Mouse (Mus musculus): ENCODE measurements around the gene Abhd16a. TPM values are rescaled to one million over a fixed set of nuclear protein-coding genes. Genes with fewer than 3 reads are reported as not detected.
A peak's percentile ranks its signal among the peaks of the same experiment; 100 is the strongest.

The Abhd16a gene
- polyA plus RNA-seq, 1 experiment from 2014 or later = 69.8 TPM

GRCm38 (mm10) chr17:35051156-35052086, 37.6 kb upstream of the Abhd16a start:
- WGBS = under 1% methylated on average over 21 of the region's 21 CpGs
- H3K4me3 ChIP-seq = peak overlapping the region; percentile 80
- H3K36me3 ChIP-seq = peaks cover 45% of the 10 kb centered on the region
- peaks cover 58% of the 10 kb centered on the region for H3K4me1 ChIP-seq
- H3K27ac ChIP-seq = peak overlapping the region; percentile 98
- DNase-seq (ENCODE audit: low spot score) = peak; percentile 95
- H3K27me3 ChIP-seq (ENCODE audit: insufficient read depth, poor library complexity, severe bottlenecking) = no peaks in the 10 kb centered on the region
- H3K9me3 ChIP-seq = no peaks in the 10 kb centered on the region

- peaks cover 51% of the 10 kb centered on the region for H3K4me1 ChIP-seq
- H3K27me3 ChIP-seq (ENCODE audit: insufficient read depth, poor library complexity, severe bottlenecking) = no peaks in the 10 kb centered on the region
- H3K36me3 ChIP-seq = peaks cover 53% of the 10 kb centered on the region
- H3K27ac ChIP-seq = peak overlapping the region; percentile 98
- H3K4me3 ChIP-seq = peak overlapping the region; percentile 80
- WGBS = 69% methylated on average over 12 of the region's 12 CpGs
- no peaks in the 10 kb centered on the region for H3K9me3 ChIP-seq
- DNase-seq (ENCODE audit: low spot score) = no peak
Observed at GRCm38 (mm10) chr17:35052271-35052798, 36.7 kb upstream of the Abhd16a start.

DNA sequence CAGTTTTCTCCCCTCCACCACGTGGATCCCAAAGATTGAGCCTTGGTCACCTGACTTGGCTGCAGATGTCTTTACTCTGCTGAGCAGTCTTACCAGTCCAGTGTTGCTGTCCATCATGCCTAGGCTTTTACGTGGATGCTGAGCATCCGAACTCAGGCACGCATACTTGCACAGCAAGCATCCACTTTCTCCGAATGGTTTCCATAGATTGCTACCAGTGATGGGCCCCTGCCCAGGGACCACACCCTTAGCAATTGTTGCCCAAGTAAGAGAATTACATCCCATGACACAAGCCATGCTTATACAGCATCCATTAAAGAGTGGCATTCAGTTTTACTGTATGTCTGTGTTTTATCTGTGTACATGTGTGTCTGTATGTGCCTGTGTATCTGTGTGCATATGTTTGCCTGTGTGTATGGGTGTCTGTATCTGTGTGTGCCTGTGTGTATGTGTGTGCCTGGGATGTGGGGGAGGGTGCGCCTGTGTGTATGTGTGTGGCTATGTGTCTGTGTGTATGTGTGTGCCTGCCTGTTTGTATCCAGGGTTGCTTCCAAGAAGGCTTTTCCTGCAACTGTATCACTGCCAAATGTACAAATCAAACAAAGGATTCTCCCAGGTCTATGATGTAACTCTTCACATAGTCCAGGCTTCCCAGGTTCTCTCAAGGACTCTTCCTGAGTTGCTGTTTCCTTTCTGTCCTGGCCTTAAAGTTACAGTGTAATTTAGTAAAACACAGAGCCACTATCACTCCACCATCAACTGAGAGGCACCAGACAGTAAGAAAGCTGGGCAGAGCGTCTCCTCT, 33.2 kb upstream of the Abhd16a start:
- H3K36me3 ChIP-seq = peaks cover 73% of the 10 kb centered on the region
- no peaks in the 10 kb centered on the region for H3K9me3 ChIP-seq
- peaks cover 54% of the 10 kb centered on the region for H3K4me1 ChIP-seq
- no peaks in the 10 kb centered on the region for H3K27me3 ChIP-seq (ENCODE audit: insufficient read depth, poor library complexity, severe bottlenecking)
- no peak overlapping the region for H3K4me3 ChIP-seq
- DNase-seq (ENCODE audit: low spot score) = no peak
- WGBS = 91% methylated on average over 7 of the region's 7 CpGs
- no peak overlapping the region for H3K27ac ChIP-seq

DNA sequence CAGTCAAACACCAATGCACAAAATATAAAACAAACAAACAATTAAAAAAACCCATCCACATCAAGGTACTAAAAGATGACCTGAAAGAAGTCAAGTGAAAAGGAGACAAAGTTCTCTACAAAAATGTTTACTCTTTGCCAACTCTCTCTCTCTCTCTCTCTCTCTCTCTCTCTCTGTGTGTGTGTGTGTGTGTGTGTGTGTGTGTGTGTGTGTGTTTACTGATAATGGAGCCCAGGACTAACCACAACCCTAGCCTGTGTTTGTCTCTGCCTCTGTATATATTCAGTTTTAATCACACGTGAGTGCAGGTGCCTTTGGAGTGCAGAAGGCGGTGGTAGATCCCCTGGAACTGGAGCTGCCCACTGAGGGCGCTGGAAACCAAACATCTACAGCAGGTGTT, 32.0 kb upstream of the Abhd16a start:
- H3K9me3 ChIP-seq = no peaks in the 10 kb centered on the region
- no peak overlapping the region for H3K27ac ChIP-seq
- WGBS = 77% methylated on average over 3 of the region's 3 CpGs
- peaks cover 50% of the 10 kb centered on the region for H3K4me1 ChIP-seq
- H3K4me3 ChIP-seq = no peak overlapping the region
- H3K27me3 ChIP-seq (ENCODE audit: insufficient read depth, poor library complexity, severe bottlenecking) = no peaks in the 10 kb centered on the region
- H3K36me3 ChIP-seq = peaks cover 81% of the 10 kb centered on the region
- no peak for DNase-seq (ENCODE audit: low spot score)

GRCm38 (mm10) chr17:35058316-35058715, 30.7 kb upstream of the Abhd16a start:
- Histone ChIP-seq H3K4me3 (peak overlapping the region; percentile 77), H3K4me1 (peaks cover 40% of the 10 kb centered on the region), H3K9me3 (no peaks in the 10 kb centered on the region), H3K36me3 (peaks cover 79% of the 10 kb centered on the region), H3K27ac (peak overlapping the region; percentile 92; the same call in 1 of the 2 replicates), H3K27me3 (ENCODE audit: insufficient read depth, poor library complexity, severe bottlenecking) (peaks cover 5% of the 10 kb centered on the region)
- 62% methylated on average over 9 of the region's 9 CpGs for WGBS
- no peak for DNase-seq (ENCODE audit: low spot score)

DNA sequence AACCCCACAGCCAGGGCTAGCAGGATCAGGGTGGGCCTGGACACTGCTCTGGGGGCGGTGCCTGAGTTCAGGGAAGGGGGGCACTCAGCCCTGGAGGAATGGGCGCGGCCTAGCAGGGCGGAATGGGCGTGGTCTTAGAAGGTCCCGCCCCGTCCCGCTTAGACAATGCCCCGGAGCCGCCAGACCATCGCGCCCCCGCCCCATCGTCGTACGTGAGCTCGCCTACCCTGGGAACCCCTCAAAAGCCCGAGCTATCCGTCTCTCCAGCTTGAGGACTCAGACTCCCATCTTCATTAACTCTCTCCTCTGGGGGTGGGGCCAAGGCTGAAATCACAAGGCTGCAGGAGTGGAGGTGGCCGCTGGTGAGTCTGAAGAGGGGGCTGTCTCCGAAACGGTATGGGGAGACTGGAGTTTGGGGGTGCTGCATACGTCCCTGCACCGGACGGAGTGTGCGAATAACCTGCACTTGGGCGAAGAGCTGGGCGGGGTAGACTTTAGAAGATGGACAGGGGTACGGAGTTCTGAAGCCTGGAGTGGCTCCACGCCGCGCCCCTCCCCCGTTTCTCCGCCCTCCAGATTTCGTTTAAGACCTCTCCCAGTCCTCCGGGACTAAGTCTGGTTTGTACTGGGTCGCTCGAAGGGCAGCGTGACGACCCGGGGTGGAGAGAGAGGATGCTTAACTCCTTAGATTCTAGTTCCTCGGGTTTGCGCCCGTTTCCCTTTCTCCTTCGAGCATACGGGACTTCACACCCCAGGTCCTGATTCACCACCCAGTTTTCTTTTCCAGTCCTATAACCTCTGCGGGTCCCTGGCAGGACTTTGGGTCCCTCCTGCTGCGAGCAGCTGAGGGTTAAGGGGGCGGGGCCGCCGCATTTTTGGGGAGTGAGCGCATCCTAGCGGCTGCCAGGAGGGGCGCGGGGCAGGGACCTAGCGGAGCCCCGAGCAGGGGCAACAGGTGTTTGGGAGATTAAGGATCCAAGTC, 29.9 kb upstream of the Abhd16a start, which contains the start of gene Ddah2:
Ddah2 (plus strand) TSS at position 125 of the 982 bp plus-strand sequence.
- Histone ChIP-seq H3K4me3 (peak within 1 kb of the TSS; percentile 77), H3K9me3 (no peaks in the 10 kb centered on the region), H3K36me3 (peaks cover 72% of the 10 kb centered on the region), H3K27me3 (ENCODE audit: insufficient read depth, poor library complexity, severe bottlenecking) (peaks cover 13% of the 10 kb centered on the region), H3K27ac (peak within 1 kb of the TSS; percentile 92), H3K4me1 (peaks cover 42% of the 10 kb centered on the region)
- DNase-seq (ENCODE audit: low spot score) = peak; percentile 97
- WGBS = under 1% methylated on average over 57 of the region's 57 CpGs

GRCm38 (mm10) chr17:35060071-35060470, 29.0 kb upstream of the Abhd16a start:
- peak overlapping the region; percentile 92; the same call in 1 of the 2 replicates for H3K27ac ChIP-seq
- H3K36me3 ChIP-seq = peaks cover 63% of the 10 kb centered on the region

DNA sequence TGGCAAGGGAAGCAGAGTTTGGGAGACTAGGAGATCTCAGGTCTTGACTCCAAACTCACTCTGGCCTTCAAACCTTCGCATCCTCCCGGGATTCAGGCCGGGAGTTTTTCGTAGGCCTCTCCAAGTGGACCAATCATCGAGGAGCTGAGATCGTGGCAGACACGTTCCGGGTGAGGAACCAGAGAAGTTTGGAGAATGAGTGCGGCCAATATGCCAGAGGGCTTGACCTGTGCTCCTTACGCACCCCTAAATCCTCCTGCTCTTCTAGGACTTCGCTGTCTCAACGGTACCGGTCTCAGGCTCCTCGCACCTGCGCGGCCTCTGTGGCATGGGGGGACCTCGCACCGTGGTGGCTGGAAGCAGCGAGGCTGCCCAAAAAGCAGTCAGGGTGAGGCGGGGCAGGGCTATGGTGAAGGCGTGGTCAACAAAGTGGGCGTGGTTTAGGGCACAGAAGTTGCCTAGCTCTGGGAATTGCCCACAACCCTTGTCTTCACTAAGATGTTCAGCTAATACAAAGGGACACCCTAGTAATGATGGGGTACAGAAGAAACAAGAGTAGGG, 28.2 kb upstream of the Abhd16a start:
- Histone ChIP-seq H3K27ac (no peak overlapping the region), H3K4me3 (peak overlapping the region; percentile 77), H3K4me1 (peaks cover 54% of the 10 kb centered on the region), H3K27me3 (ENCODE audit: insufficient read depth, poor library complexity, severe bottlenecking) (peaks cover 29% of the 10 kb centered on the region), H3K9me3 (no peaks in the 10 kb centered on the region), H3K36me3 (peaks cover 56% of the 10 kb centered on the region)
- DNase-seq (ENCODE audit: low spot score) = no peak
- 60% methylated on average over 22 of the region's 22 CpGs for WGBS

More at GRCm38 (mm10) chr17:35060071-35060470, 29.0 kb upstream of the Abhd16a start:
- Histone ChIP-seq H3K27me3 (ENCODE audit: insufficient read depth, poor library complexity, severe bottlenecking) (peaks cover 22% of the 10 kb centered on the region), H3K4me3 (peak overlapping the region; percentile 77), H3K4me1 (peaks cover 49% of the 10 kb centered on the region), H3K9me3 (no peaks in the 10 kb centered on the region)
- WGBS = 24% methylated on average over 14 of the region's 14 CpGs
- no peak for DNase-seq (ENCODE audit: low spot score)

GRCm38 (mm10) chr17:35061299-35061698, 27.8 kb upstream of the Abhd16a start:
- peaks cover 34% of the 10 kb centered on the region for H3K27me3 ChIP-seq (ENCODE audit: insufficient read depth, poor library complexity, severe bottlenecking)
- H3K27ac ChIP-seq = no peak overlapping the region
- no peak overlapping the region for H3K4me3 ChIP-seq
- 71% methylated on average over 8 of the region's 8 CpGs for WGBS
- no peaks in the 10 kb centered on the region for H3K9me3 ChIP-seq
- peaks cover 56% of the 10 kb centered on the region for H3K4me1 ChIP-seq
- no peak for DNase-seq (ENCODE audit: low spot score)
- H3K36me3 ChIP-seq = peaks cover 52% of the 10 kb centered on the region

DNA sequence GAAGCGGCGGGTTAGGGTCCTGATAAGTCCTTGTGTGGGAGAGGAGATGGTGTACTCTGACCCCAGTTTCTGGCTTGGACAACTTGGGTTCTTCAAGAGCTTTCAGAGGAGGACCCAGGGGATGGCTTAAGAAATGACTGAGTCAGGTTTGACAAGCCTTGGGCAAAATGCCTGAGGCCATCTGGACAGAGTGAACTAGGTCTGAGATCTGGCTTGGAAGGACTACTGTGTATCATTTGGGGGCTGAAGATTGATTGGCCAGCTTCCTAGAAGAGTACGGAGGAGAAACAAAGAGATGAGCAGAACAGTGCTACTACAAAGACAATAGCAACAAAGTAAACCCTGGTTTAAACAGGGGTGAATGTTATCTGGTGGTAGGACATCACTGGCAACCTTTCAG, 25.6 kb upstream of the Abhd16a start:
- Histone ChIP-seq H3K27me3 (ENCODE audit: insufficient read depth, poor library complexity, severe bottlenecking) (peaks cover 56% of the 10 kb centered on the region), H3K4me1 (peaks cover 46% of the 10 kb centered on the region), H3K27ac (no peak overlapping the region), H3K9me3 (no peaks in the 10 kb centered on the region), H3K36me3 (peaks cover 31% of the 10 kb centered on the region), H3K4me3 (no peak overlapping the region)
- DNase-seq (ENCODE audit: low spot score) = no peak
- WGBS = 83% methylated on average over 3 of the region's 3 CpGs

- Histone ChIP-seq H3K36me3 (peaks cover 31% of the 10 kb centered on the region), H3K27me3 (ENCODE audit: insufficient read depth, poor library complexity, severe bottlenecking) (peaks cover 65% of the 10 kb centered on the region), H3K4me1 (peaks cover 41% of the 10 kb centered on the region), H3K4me3 (peak overlapping the region; percentile 56), H3K9me3 (no peaks in the 10 kb centered on the region), H3K27ac (no peak overlapping the region)
- 19% methylated on average over 10 of the region's 10 CpGs for WGBS
- DNase-seq (ENCODE audit: low spot score) = no peak
Observed at GRCm38 (mm10) chr17:35064378-35064877, 24.6 kb upstream of the Abhd16a start.

All from heart, embryonic 10.5 days (tissue).